Mouse (Mus musculus) limb, embryonic 14.5 days (tissue): Measurements from ENCODE around the gene Eif5a. TPM values are rescaled to one million over a fixed set of nuclear protein-coding genes. Genes with fewer than 3 reads are reported as not detected.

Source experiments
- ATAC-seq: fragments of 200-750 bp; cut with Nextera tagmentation; 2 replicates; pipeline ENCODE4 v1.8.0; 2017; ENCODE audit warnings: low read depth, moderate number of reproducible peaks, moderate TSS enrichment; ENCODE audit not compliant: low FRiP score
- DNase-seq: peaks from one replicate; pipeline ENCODE4 v3.0.0-alpha.2; 2015; ENCODE audit warnings: low spot score
- H3K27ac ChIP-seq: fragments of 300-500 bp; sonication (generic); replicated peaks from 2 replicates; pipeline ENCODE4 v1.5.1; 2014; ENCODE audit warnings: low read depth, mild to moderate bottlenecking, low read length, moderate library complexity, mixed read lengths
- H3K27me3 ChIP-seq: fragments of 300-500 bp; sonication (generic); 2 replicates; pipeline ENCODE4 v1.6.1; 2014; ENCODE audit warnings: low read length, mixed read lengths; ENCODE audit not compliant: control insufficient read depth, insufficient read depth
- H3K36me3 ChIP-seq: fragments of 300-500 bp; sonication (generic); 2 replicates; pipeline ENCODE4 v1.6.1; 2014; ENCODE audit warnings: mild to moderate bottlenecking, low read length, moderate library complexity, mixed read lengths; ENCODE audit not compliant: control insufficient read depth, insufficient read depth
- H3K4me1 ChIP-seq: fragments of 300-500 bp; sonication (generic); 2 replicates; pipeline ENCODE4 v1.6.1; 2014; ENCODE audit warnings: antibody characterized with exemption, low read length, mixed read lengths; ENCODE audit not compliant: control insufficient read depth, insufficient read depth
- H3K4me2 ChIP-seq: fragments of 300-500 bp; sonication (generic); replicated peaks from 2 replicates; pipeline ENCODE4 v1.6.1; 2014; ENCODE audit warnings: low read depth, mild to moderate bottlenecking, low read length, moderate library complexity; ENCODE audit not compliant: severe bottlenecking
- H3K4me3 ChIP-seq: fragments of 300-500 bp; sonication (generic); replicated peaks from 2 replicates; pipeline ENCODE4 v1.5.1; 2014; ENCODE audit warnings: low read length
- H3K9ac ChIP-seq: fragments of 300-500 bp; sonication (generic); 2 replicates; pipeline ENCODE4 v1.6.1; 2014; ENCODE audit warnings: mild to moderate bottlenecking, low read depth, low read length, moderate library complexity; ENCODE audit not compliant: severe bottlenecking
- H3K9me3 ChIP-seq: fragments of 300-500 bp; sonication (generic); 2 replicates; pipeline ENCODE4 v1.6.1; 2016; ENCODE audit warnings: low read length; ENCODE audit not compliant: control insufficient read depth
- POLR2A ChIP-seq: fragments of 200-500 bp; IDR thresholded peaks from 2 replicates; pipeline ENCODE4 v1.8.0; 2012; ENCODE audit warnings: inconsistent platforms, mild to moderate bottlenecking, moderate library complexity, borderline replicate concordance; ENCODE audit not compliant: insufficient read depth, insufficient read length; ENCODE audit errors: extremely low read depth
- WGBS: fragments of 180-500 bp; shearing (Covaris S2); extraction: QIAGEN DNeasy Blood & Tissue Kit; methylation state at CpG from one replicate; pipeline ENCODE4 v1.1.7; 2014; 5-methylcytosine and 5-hydroxymethylcytosine counted together
- polyA plus RNA-seq, 2 experiments: library from polyadenylated mRNA; depleted of rRNA in 1 of 2; stranded (reverse) in 1 of 2; unstranded in 1 of 2; fragments of >200 nt; fragmentation: Nextera tagmentation in 1 of 2; extraction: Ambion mirVana in 1 of 2; gene quantifications; 2 replicates each; pipeline versions ENCODE4 v1.2.1 to v1.2.3; 2012 to 2014

The Eif5a gene
- polyA plus RNA-seq, 2 experiments = 1,079 to 1,603 TPM

GRCm38 (mm10) chr11:69914917-69915430 lies 6.8 kb downstream of the Eif5a start:
- peak overlapping the region; percentile 90 for H3K4me2 ChIP-seq
- ATAC-seq (no peak), DNase-seq (no peak)
- peaks cover 21% of the 10 kb centered on the region for H3K4me1 ChIP-seq
- no peaks in the 10 kb centered on the region for H3K9me3 ChIP-seq
- no peaks in the 10 kb centered on the region for H3K27me3 ChIP-seq
- peak overlapping the region; percentile 83 for H3K4me3 ChIP-seq
- TF ChIP-seq POLR2A = no peak
- no peak overlapping the region for H3K27ac ChIP-seq
- 27% methylated on average over 9 of the region's 9 CpGs for WGBS
- peaks cover 79% of the 10 kb centered on the region for H3K36me3 ChIP-seq
- peak overlapping the region; percentile 83; the same call in 1 of the 2 replicates for H3K9ac ChIP-seq

- H3K9ac ChIP-seq = peak overlapping the region; percentile 83
- peak overlapping the region; percentile 90 for H3K4me2 ChIP-seq
- H3K9me3 ChIP-seq = no peaks in the 10 kb centered on the region
- ATAC-seq (0 out of 2 replicates have a peak, but pooled peaks have one; percentile 2), DNase-seq (no peak)
- H3K27me3 ChIP-seq = no peaks in the 10 kb centered on the region
- H3K36me3 ChIP-seq = peaks cover 85% of the 10 kb centered on the region
- peak overlapping the region; percentile 83 for H3K27ac ChIP-seq
- 2% methylated on average over 17 of the region's 17 CpGs for WGBS
- H3K4me3 ChIP-seq = peak overlapping the region; percentile 83
- TF ChIP-seq POLR2A = no peak
- peaks cover 19% of the 10 kb centered on the region for H3K4me1 ChIP-seq
Measured at GRCm38 (mm10) chr11:69914372-69914764, 7.4 kb downstream of the Eif5a start.

GRCm38 (mm10) chr11:69913554-69914371 lies 8.0 kb downstream of the Eif5a start, which contains the start of gene Gps2:
TSS of gene Gps2 (plus strand) at chr11:69913888.
- Histone ChIP-seq H3K4me3 (peak within 1 kb of the TSS; percentile 83), H3K4me1 (peaks cover 13% of the 10 kb centered on the region), H3K27ac (peak within 1 kb of the TSS; percentile 83), H3K9ac (peak within 1 kb of the TSS; percentile 83), H3K36me3 (peaks cover 88% of the 10 kb centered on the region), H3K27me3 (no peaks in the 10 kb centered on the region), H3K9me3 (no peaks in the 10 kb centered on the region), H3K4me2 (peak within 1 kb of the TSS; percentile 90)
- 0 out of 2 replicates have a peak, but pooled peaks have one; percentile 67 for TF ChIP-seq POLR2A
- peak; percentile 91 for DNase-seq
- 2% methylated on average over 51 of the region's 61 CpGs for WGBS
- peak; percentile 91 for ATAC-seq

- peaks cover 13% of the 10 kb centered on the region for H3K4me1 ChIP-seq
- H3K4me2 ChIP-seq = peak overlapping the region; percentile 90
- H3K9me3 ChIP-seq = no peaks in the 10 kb centered on the region
- WGBS = 76% methylated on average over 15 of the region's 15 CpGs
- peak overlapping the region; percentile 83; the same call in 1 of the 2 replicates for H3K9ac ChIP-seq
- H3K27ac ChIP-seq = no peak overlapping the region
- peak overlapping the region; percentile 83 for H3K4me3 ChIP-seq
- TF ChIP-seq POLR2A = no peak
- no peak for DNase-seq
- peaks cover 88% of the 10 kb centered on the region for H3K36me3 ChIP-seq
- no peak for ATAC-seq
- H3K27me3 ChIP-seq = no peaks in the 10 kb centered on the region
Measured at GRCm38 (mm10) chr11:69912716-69913530, 8.8 kb downstream of the Eif5a start.

GRCm38 (mm10) chr11:69911701-69912100 lies 10.1 kb downstream of the Eif5a start:
- Histone ChIP-seq H3K4me1 (peaks cover 13% of the 10 kb centered on the region), H3K9me3 (no peaks in the 10 kb centered on the region), H3K4me2 (no peak overlapping the region), H3K27me3 (no peaks in the 10 kb centered on the region), H3K9ac (no peak overlapping the region), H3K4me3 (no peak overlapping the region), H3K36me3 (peaks cover 88% of the 10 kb centered on the region), H3K27ac (no peak overlapping the region)
- no peak for ATAC-seq
- no peak for TF ChIP-seq POLR2A
- WGBS = 97% methylated on average over 6 of the region's 6 CpGs
- no peak for DNase-seq
